Mouse (Mus musculus) spleen, adult 2 months (tissue): Measurements from ENCODE around the gene Gtf2ird1. TPM values are rescaled to one million over a fixed set of nuclear protein-coding genes. Genes with fewer than 3 reads are reported as not detected.

Source experiments
- DNase-seq, 2 experiments: peaks; one replicate each; pipeline versions ENCODE4 v3.0.0 to v3.0.0-alpha.2; 2012 to 2021; ENCODE audit warnings: low spot score in 2 of 2, low read depth in 1 of 2
- H3K27ac ChIP-seq: fragments of 200-500 bp; 2 replicates; pipeline ENCODE4 v1.5.1; 2012; ENCODE audit warnings: low read length, inconsistent platforms; ENCODE audit not compliant: insufficient read depth
- H3K27me3 ChIP-seq: fragments of 200-500 bp; 2 replicates; pipeline ENCODE4 v1.6.1; 2012; ENCODE audit warnings: mild to moderate bottlenecking, moderate library complexity, low read length, inconsistent platforms; ENCODE audit not compliant: control insufficient read depth, insufficient read depth
- H3K36me3 ChIP-seq: fragments of 200-500 bp; 2 replicates; pipeline ENCODE4 v1.6.1; 2012; ENCODE audit warnings: mild to moderate bottlenecking, low read length, inconsistent platforms; ENCODE audit not compliant: control insufficient read depth, insufficient read depth
- H3K4me1 ChIP-seq: fragments of 200-500 bp; 2 replicates; pipeline ENCODE4 v1.6.1; 2011; ENCODE audit warnings: inconsistent platforms; ENCODE audit not compliant: control insufficient read depth, insufficient read depth, insufficient read length
- H3K4me3 ChIP-seq: fragments of 200-500 bp; 2 replicates; pipeline ENCODE4 v1.5.1; 2011; ENCODE audit warnings: mild to moderate bottlenecking, inconsistent platforms; ENCODE audit not compliant: insufficient read depth, insufficient read length; ENCODE audit errors: extremely low read depth
- CTCF ChIP-seq: fragments of 200-500 bp; IDR thresholded peaks from 2 replicates; pipeline ENCODE4 v1.5.1; 2011; ENCODE audit warnings: mild to moderate bottlenecking, inconsistent platforms; ENCODE audit not compliant: insufficient read depth, insufficient read length, insufficient replicate concordance; ENCODE audit errors: extremely low read depth
- POLR2A ChIP-seq: fragments of 200-500 bp; IDR thresholded peaks from 2 replicates; pipeline ENCODE4 v1.6.1; 2011; ENCODE audit warnings: low read depth, low read length, inconsistent platforms
- WGBS: fragments of 180-500 bp; shearing (Covaris S2); methylation state at CpG from one replicate; pipeline ENCODE4 v1.1.7; 2018; 5-methylcytosine and 5-hydroxymethylcytosine counted together
- polyA plus RNA-seq: library from polyadenylated mRNA; depleted of rRNA; stranded (reverse); fragments of >200 nt; gene quantifications from 2 replicates; pipeline ENCODE4 v1.2.3, GENCODE M21; 2012

Gtf2ird1 gene
- polyA plus RNA-seq, 1 experiment: 12.1 TPM

DNA sequence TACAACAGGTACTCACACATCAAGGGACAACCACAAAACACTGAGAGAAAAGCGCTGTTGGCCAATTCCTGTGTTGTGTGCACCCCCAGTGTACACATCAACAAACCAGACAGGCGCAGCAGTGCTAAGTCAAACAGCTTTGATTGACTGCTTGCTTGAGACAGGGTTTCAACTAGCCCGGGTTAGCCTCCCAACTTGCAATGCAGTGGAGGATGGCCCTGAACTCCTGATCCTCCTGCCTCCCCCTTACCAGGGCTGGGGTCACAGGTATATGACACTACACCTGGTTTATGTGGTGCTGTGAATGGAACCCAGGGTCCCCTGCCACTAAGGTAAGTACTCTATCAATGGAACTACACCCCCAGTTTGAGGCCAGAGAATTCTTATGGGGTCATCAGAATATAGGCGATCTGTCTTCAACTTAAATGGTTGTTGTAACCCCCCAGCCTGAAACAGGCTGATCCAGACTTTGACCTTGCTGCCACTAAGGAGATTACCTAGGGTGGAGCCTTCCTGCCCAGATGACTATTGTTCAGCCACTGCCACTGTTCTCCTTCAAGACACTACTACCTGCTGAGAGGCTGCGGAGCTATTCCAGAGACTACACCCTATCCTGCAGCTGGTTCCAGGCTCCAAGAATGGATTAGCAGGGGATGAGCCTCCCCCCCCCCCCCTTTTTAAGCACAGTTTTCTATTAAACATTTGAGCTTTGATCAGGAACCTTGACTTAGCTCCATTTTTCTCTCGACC lies 17.7 kb downstream of the Gtf2ird1 start:
- TF ChIP-seq POLR2A (no peak), CTCF (no peak)
- peaks cover 6% of the 10 kb centered on the region for H3K4me1 ChIP-seq
- H3K27me3 ChIP-seq: no peaks in the 10 kb centered on the region
- DNase-seq: no peak
- WGBS: 90% methylated on average over 6 of the region's 6 CpGs
- H3K4me3 ChIP-seq: no peak overlapping the region
- no peak overlapping the region for H3K27ac ChIP-seq
- no peaks in the 10 kb centered on the region for H3K36me3 ChIP-seq

DNA sequence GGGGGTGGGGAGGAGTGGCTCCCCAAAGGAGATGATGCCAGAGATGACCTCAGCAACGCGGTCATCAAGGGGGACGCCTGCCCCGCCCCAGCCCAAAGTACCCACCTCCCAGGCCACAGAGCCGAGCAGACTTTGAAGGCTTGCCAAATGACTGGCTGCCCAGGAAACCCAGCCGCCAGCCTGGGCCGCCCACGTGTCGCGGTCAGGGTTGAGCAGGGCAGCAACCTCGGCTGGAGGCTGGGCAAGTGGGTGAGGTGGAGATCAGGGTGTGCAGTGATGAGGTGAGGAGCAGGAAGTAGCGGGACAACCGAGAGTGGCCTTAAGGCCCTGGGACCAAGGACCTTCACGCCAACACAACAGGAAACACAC lies 19.1 kb downstream of the Gtf2ird1 start:
- Histone ChIP-seq H3K36me3 (no peaks in the 10 kb centered on the region), H3K27ac (no peak overlapping the region), H3K4me1 (peaks cover 6% of the 10 kb centered on the region), H3K27me3 (no peaks in the 10 kb centered on the region), H3K4me3 (no peak overlapping the region)
- WGBS: 26% methylated on average over 14 of the region's 14 CpGs
- TF ChIP-seq POLR2A: no peak
- TF ChIP-seq CTCF: no peak
- DNase-seq: no peak

GRCm38 (mm10) chr5:134436782-134437458 lies 19.6 kb downstream of the Gtf2ird1 start:
- TF ChIP-seq CTCF: no peak
- TF ChIP-seq POLR2A: no peak
- H3K4me1 ChIP-seq: peaks cover 6% of the 10 kb centered on the region
- H3K4me3 ChIP-seq: no peak overlapping the region

DNA sequence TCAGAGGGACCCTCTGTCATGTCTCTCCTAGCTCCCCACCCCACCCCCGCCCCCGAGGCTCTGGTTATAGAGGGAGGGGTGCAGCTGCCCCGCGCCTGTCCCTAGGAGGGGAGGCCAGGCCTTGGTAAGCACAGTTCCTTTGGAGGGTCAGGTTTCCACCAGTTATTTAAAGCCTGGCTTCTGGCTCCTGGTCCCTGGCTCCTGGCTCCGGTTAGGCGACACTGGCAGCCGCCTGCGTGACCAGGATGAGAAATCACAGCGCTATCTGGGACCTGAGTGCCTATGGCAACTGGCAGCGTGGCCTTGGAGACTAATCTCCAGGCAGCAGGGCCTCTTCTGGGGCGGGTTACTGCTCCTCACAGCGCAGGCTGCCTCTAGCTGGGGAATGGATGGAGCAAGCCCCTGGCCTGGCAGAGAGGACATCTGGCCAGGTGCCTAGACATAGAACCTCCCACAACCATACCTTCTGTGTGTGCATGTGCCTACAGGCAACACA lies 20.6 kb downstream of the Gtf2ird1 start:
- WGBS: 85% methylated on average over 12 of the region's 12 CpGs
- Histone ChIP-seq H3K27ac (no peak overlapping the region), H3K27me3 (no peaks in the 10 kb centered on the region), H3K4me1 (peaks cover 6% of the 10 kb centered on the region), H3K36me3 (no peaks in the 10 kb centered on the region), H3K4me3 (no peak overlapping the region)
- TF ChIP-seq POLR2A: no peak
- TF ChIP-seq CTCF: no peak
- DNase-seq: no peak

More at GRCm38 (mm10) chr5:134436782-134437458, 19.6 kb downstream of the Gtf2ird1 start:
- WGBS: 79% methylated on average over 13 of the region's 13 CpGs
- no peaks in the 10 kb centered on the region for H3K27me3 ChIP-seq
- DNase-seq: no peak
- H3K36me3 ChIP-seq: no peaks in the 10 kb centered on the region
- no peak overlapping the region for H3K27ac ChIP-seq

- TF ChIP-seq CTCF (no peak), POLR2A (no peak)
- no peak for DNase-seq
- no peaks in the 10 kb centered on the region for H3K36me3 ChIP-seq
- peaks cover 6% of the 10 kb centered on the region for H3K4me1 ChIP-seq
- no peak overlapping the region for H3K27ac ChIP-seq
- no peak overlapping the region for H3K4me3 ChIP-seq
- WGBS: 77% methylated on average over 10 of the region's 10 CpGs
- H3K27me3 ChIP-seq: no peaks in the 10 kb centered on the region
These were observed 23.4 kb downstream of the Gtf2ird1 start for GRCm38 (mm10) chr5:134433137-134433536.

GRCm38 (mm10) chr5:134430087-134430486 lies 26.4 kb downstream of the Gtf2ird1 start:
- no peaks in the 10 kb centered on the region for H3K27me3 ChIP-seq
- no peak for TF ChIP-seq CTCF
- TF ChIP-seq POLR2A: no peak
- H3K4me3 ChIP-seq: no peak overlapping the region
- 89% methylated on average over 4 of the region's 4 CpGs for WGBS
- H3K36me3 ChIP-seq: no peaks in the 10 kb centered on the region
- no peak overlapping the region for H3K27ac ChIP-seq
- no peaks in the 10 kb centered on the region for H3K4me1 ChIP-seq
- DNase-seq: no peak

DNA sequence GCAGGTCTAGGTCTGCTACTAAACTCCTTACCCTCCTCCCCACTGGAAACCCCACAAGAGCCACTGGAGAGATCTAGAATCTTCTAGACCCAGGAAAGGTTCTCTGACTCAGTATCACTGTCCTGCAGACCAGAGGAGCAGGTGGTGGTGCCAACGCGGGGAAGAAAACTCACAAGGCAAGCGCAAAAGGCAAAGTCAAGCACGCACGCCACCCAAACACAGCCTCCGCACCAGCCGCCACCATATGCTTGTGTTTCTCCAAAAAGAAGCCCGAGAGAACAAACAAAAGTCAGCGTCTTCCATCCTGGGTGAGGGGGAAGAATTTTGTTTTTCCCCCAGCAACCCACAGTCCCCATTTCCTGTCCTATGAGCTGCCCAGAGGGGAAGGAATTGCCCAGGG lies 28.9 kb downstream of the Gtf2ird1 start:
- 91% methylated on average over 9 of the region's 9 CpGs for WGBS
- Histone ChIP-seq H3K4me3 (no peak overlapping the region), H3K27ac (no peak overlapping the region)

More for the DNA sequence above, 28.9 kb downstream of the Gtf2ird1 start:
- no peak for DNase-seq
- Histone ChIP-seq H3K27me3 (no peaks in the 10 kb centered on the region), H3K36me3 (no peaks in the 10 kb centered on the region), H3K4me1 (no peaks in the 10 kb centered on the region)
- TF ChIP-seq CTCF: no peak
- no peak for TF ChIP-seq POLR2A
